Mouse (Mus musculus) cerebellum, postnatal 4 days (tissue): ENCODE measurements around the gene Ttc41.

Source experiments
- DNase-seq, 2 experiments: peaks; one replicate each; pipeline ENCODE4 v3.0.0; 2022; ENCODE audit warnings: low spot score in 2 of 2, mixed read lengths in 1 of 2

Ttc41 gene

DNA sequence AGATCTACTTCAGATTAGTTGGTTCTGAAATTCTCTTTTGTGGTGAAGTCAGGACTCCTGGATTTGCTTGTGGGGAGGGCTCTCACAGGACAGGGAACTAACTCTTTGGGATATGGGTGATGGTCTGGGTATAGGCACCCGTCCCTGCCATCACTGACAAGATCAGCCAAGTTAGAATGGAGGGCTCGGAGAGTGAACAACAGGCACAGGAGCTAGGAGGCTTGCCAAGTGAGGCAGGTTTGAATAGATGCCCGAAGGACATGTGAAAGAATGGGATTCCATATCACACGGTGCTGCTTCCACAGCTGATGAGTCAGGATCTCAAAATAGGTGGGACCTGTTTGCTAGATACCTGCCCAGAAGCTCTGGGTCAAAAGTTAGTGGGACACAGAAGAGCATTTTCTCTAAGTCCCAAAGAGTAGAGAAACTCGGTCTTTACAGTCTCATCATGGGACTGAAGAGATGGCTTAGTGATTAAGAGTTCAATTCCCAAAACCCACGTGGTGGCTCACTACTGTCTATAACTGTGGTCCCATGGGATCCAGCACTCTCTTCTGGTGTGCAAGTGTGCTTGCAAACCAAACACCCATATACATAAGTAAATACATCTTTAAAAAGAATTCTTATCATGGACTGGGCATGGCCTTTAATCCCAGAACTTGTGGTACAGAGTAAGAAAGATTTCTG is 50.3 kb downstream of the Ttc41 start:
- no peak for DNase-seq

DNA sequence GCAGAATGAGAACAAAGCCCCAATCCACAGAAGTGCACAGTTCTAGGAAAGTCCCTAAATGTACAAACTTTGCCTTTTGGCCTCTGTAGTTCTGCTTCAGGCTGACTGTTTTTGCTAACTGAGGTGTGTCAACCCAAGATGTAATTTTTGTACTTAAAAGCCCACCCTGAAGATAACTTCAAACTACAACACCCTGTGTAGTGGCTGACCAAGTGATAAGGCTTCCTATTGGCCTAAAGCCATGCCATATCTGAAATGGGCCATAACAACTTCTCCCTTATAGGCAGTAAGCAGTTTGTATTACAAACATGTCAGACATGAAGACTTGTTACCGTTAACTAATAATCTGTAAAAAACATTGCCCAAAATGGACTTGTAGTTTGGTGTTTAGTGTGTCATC is 52.1 kb downstream of the Ttc41 start:
- no peak for DNase-seq

DNA sequence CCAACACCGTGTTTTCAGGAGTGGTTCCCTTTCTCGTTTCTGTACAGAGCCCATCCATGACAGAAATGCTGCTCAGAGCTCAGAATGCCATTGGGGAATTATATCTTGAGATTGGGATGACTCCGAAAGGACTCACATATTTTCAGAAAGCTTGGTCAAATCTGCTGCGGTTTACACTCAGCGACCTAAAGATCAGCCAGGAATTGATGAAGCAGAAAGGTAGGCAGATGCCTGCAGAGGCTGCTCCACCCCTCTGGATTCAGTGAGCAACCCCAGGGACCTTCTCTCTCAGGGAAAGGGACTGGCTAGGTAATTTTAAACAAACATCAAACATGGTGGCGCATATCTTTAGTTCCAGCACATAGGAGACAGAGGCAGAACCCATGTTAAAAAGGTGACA is 52.6 kb downstream of the Ttc41 start:
- no peak for DNase-seq

- DNase-seq = no peak
Observed at GRCm38 (mm10) chr10:86761236-86761635, 55.6 kb downstream of the Ttc41 start.

- no peak for DNase-seq
Observed at GRCm38 (mm10) chr10:86761722-86762383, 56.2 kb downstream of the Ttc41 start.

GRCm38 (mm10) chr10:86762384-86762730 is 56.7 kb downstream of the Ttc41 start:
- no peak for DNase-seq

DNA sequence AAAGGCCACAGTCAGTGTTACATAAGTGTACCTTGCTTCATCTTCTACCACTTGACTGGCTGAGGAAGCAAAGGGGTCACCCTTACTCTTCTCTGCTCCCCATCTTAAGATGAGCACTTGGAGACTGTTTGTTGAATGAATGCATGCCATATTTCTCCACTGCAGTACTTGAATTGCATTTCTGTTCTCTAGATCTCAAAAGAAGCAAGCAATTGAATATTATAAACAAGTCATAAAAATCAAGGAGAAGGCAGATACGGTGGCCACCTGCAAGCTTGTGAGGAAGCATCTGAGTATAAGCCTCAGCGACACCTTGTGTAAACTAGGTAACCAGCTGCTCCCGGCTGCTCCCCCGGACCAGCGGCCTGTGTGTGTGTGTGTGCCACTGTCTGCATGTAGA is 58.1 kb downstream of the Ttc41 start, which contains the start of gene Gm49358:
TSS of gene Gm49358 (plus strand) at position 301 of the 400 bp plus-strand sequence.
- DNase-seq = no peak

DNA sequence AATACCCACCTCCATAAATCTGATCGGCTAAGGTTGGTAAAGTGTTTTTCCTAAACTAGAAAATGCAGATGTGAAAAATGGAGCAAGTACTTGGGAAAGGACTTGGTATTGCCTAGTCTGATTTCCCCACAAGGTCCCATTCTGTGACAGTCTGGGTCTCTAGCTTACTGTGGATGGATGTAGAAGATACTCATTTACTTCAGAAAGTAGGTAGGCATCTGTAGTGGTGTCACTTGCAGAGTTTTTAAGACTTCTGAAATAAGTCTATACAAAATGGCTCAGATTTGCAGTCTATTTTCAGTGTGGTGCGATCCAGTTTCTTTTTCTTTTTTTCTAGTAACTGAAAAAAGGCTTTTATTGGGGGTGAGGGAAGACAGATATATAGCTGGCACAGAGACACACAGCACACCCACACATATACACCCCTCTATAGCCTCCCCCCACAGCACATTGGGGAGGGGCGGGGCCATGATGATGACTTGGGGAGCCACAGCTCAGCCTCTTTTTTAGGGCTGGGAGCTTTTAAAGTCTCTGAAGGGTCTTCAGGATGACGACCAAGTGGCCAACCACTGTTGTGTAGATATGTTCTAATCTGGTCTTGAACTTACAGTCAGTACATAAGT is 59.8 kb downstream of the Ttc41 start:
- no peak for DNase-seq

DNA sequence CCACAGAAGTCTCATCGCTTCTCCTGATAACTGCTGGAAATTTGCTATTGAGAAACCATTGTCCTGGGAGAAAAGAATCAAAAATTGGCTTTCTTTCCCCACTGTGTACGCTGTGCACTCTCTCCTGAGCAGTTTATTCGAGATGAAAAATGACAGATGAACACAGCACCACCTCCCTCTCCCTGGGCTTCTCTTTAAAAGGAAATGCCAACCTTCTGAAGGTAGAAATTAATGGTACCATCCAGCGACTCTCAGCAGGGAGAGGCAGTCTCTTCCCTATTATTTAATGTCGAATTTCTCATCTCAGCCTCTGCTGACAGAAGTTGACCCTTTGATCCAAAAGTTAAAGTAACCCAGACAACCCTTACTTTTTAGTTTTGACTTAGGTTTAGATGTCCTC is 63.6 kb downstream of the Ttc41 start:
- DNase-seq = no peak

DNA sequence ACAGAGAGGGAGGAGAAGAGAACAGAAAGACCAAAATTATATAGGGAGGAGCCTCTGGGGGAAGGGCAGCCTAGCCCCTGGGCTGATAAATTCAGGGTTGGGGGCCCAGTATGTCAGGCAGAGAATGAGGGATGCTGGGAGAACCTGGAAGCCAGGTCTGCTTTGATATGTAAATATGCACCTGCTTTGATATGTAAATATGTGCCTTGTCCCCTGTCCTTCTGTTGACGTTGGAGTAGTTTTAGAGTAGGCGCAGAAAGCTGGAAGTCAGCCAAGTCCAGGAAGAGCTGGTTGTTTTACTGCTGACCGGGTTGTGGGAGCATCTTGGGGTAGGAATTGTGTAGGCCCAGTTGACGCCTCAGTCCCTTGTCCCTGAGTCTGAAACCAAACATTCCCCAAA is 64.2 kb downstream of the Ttc41 start:
- DNase-seq = no peak

GRCm38 (mm10) chr10:86771701-86772100 is 66.1 kb downstream of the Ttc41 start:
- DNase-seq = no peak

GRCm38 (mm10) chr10:86772231-86772631 is 66.6 kb downstream of the Ttc41 start:
- peak in 1 of 2 experiments; percentile 72 for DNase-seq

DNA sequence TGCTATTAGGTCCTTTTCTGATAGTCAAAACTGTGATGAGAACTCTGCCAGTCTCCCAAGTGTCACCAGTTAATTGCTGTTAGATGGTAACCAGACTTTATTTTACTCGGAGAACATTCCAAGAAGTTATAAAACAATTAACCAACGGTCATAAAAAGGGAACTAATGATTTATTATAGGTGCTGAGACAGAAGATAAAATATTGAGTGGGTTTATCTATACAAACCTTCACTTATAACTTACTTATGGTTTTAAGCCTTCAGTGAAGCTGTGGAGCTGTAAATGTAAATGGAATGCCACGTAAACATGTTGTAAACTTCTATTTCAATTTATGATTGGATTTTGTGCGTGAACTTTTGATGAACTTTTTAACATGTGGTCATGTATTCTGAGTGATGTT is 67.7 kb downstream of the Ttc41 start:
- DNase-seq = no peak

DNA sequence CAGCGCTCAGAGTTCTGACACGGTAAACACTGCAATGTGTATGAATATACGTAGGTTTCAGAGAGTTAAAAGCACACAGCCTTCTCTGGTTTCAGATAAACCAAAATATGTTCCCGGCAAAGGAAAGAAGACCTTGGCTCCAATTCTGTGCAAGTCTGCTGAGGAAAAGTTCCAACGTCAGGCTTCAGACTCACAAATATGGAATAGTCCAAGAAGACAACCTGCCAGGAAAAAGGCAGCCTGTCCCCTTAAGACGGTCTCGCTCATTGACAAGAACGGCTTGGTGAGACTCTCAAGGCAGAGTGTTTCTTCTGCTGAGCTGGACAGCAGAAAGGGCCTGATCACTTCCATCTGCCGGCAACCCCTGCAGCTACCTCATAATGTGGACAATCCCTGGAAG is 70.7 kb downstream of the Ttc41 start:
- DNase-seq = no peak

DNA sequence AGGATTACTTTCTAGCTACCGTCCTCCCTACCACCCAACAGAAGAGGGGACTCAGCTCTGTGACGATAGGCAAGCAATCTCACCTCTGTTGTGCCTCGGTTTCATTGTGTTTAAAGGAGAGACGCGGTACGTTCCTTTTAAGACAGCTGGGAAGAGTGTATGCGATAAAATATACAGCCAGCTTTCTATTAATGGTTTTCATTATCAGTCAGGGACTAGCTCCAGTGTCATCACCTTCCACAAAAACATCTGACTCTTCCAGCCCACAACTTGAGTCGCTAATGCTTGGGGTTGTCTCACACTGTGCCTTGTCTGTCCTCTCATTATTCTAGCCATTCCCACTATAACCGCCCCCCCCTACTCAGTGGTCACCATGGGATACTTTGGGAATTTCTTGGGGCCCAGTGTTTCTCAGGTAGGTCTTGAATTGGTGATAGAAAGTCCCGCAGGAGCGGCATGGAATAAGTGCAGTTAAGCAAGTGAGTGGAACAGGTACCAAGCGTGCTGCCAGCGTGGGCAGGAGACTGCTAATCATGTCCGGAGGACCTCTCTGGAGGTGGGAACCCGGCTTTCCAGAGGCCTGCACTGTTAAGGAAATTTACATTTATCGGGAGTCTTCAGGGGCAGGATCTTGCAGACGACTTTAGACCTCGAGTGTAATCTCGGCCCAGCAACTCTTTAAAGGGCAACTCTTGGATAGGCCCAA is 72.2 kb downstream of the Ttc41 start:
- no peak for DNase-seq

GRCm38 (mm10) chr10:86778398-86779116 is 72.9 kb downstream of the Ttc41 start, which contains the start of gene Nt5dc3:
Nt5dc3 (plus strand) TSS chr10:86779005.
- DNase-seq = peak; percentile 81 to 93

- DNase-seq = peak in 1 of 2 experiments; percentile 32
Observed at GRCm38 (mm10) chr10:86779117-86779755, 73.6 kb downstream of the Ttc41 start.

- no peak for DNase-seq
Observed at GRCm38 (mm10) chr10:86779816-86780500, 74.3 kb downstream of the Ttc41 start.

DNA sequence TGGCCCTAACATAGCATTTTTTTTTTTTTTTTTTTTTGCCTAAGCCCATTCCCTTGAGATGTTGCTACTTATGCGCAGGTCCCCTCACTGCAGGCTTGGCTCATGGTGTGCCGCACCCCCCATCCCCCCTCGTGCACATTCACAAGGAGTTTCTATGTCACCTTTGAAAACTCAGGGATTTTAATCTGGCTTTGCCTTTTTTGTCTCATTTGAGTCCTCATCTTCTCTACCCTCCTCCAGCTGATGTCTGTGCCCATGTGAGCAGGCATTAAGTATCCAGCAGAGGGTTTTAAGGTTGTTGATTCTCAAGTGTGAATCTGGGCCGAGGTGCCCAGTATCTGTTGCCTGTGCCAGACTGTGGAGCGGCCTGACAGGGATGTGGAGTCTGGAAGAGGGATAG is 76.0 kb downstream of the Ttc41 start:
- DNase-seq = no peak

GRCm38 (mm10) chr10:86782656-86783055 is 77.0 kb downstream of the Ttc41 start:
- DNase-seq = no peak

DNA sequence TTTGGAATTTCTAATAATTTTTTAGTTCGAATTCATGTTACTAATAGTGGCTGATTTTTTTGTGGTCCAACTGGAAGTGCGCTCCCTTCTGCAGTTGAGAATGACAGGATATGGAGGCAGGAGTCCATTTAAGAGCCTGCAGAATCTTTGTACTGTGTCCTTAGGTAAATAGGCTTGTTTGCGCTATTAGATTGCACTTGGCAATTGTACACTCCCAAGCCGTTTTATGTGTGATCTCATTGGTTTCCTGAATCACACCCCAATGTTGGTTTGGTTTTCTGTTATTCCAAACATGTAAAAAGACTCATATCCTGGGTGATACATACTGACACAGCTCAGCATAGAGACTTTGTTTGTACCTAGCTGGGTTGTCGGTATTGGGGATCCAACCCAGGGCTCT is 78.0 kb downstream of the Ttc41 start:
- no peak for DNase-seq
